Mouse (Mus musculus) kidney, adult 2 months (tissue): ENCODE measurements around the gene Rnf114.
A peak's percentile ranks its signal among the peaks of the same experiment; 100 is the strongest.

Source experiments
- CTCF ChIP-seq: fragments of 200-500 bp; conservative IDR thresholded peaks from 2 replicates; pipeline ENCODE4 v1.5.1; 2011; ENCODE audit warnings: low read depth, mild to moderate bottlenecking, control low read depth, low read length, moderate library complexity, mixed read lengths; ENCODE audit not compliant: insufficient read depth, insufficient read length
- POLR2A ChIP-seq: fragments of 200-500 bp; IDR thresholded peaks from one replicate; pipeline ENCODE4 v1.6.1; 2011; ENCODE audit warnings: low read depth, low read length, control low read depth

GRCm38 (mm10) chr2:167512970-167513369, 20.5 kb downstream of the Rnf114 start:
- TF ChIP-seq POLR2A (no peak), CTCF (peak; percentile 35)
